Mouse (Mus musculus) ovary, postnatal 14 days (tissue): ENCODE data around the gene Klk1b1.
"Not testable (repeated sequence)": the region's sequence is repeated elsewhere in the genome, so short reads cannot be mapped to it uniquely, and the experiment has no call there.

Experiments used
- DNase-seq: peaks from one replicate; pipeline ENCODE4 v3.0.0; 2022; ENCODE audit warnings: low spot score

The Klk1b1 gene

DNA sequence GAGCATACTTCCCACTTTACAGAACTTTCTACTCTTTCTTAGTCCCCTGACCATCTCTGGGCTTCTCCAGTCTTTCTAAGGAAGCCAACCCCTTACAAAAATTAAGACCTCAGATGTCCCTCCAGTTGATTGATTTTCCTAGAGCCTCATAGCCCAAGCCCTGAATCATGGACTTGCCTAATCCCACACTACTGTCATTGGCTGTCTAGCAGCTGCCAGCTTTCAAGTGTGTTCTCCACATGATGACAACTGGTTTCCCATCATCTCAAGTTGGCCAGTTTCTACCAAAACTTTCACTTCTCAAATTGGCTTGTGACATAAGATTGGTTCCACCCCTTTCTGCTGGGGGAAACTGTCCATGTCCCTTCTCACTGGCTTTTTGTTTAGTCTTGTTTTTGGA lies 38.3 kb downstream of the Klk1b1 start:
- no peak for DNase-seq

DNA sequence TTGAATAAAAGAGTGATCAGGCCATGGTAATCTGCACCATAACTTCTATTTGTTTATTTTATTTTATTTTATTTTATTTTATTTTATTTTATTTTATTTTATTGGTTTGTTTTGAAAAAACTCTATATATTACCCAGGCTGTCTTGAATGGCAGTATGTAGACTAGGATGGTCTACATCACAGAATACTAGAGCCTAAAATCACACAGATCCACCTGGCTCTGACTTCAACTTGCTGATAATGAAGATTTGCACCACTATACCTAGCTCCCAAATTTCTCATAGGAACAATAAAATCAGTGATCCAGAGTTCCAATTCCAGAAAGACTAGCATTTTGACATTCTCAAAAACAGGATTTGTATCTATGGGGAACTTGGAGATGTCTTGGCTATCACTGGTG lies 45.3 kb downstream of the Klk1b1 start, which contains the start of gene Klk1b26:
TSS of gene Klk1b26 (plus strand) at position 301 of the 400 bp plus-strand sequence.
- not testable (repeated sequence) for DNase-seq

DNA sequence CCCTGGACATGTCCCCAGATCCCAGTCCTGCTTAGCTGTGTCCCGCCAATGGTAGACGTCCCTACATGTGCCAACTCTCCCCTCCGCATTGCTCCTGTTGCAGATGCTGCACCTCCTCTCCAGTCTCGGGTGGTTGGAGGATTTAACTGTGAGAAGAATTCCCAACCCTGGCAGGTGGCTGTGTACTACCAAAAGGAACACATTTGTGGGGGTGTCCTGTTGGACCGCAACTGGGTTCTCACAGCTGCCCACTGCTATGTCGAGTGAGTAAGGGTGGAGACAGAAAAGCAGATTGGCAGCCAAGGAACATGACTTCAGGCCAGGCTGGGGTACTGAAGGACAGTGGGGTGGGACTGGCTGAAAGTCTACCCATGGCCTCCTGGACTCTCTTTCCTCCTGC lies 48.1 kb downstream of the Klk1b1 start:
- DNase-seq = not testable (repeated sequence)

DNA sequence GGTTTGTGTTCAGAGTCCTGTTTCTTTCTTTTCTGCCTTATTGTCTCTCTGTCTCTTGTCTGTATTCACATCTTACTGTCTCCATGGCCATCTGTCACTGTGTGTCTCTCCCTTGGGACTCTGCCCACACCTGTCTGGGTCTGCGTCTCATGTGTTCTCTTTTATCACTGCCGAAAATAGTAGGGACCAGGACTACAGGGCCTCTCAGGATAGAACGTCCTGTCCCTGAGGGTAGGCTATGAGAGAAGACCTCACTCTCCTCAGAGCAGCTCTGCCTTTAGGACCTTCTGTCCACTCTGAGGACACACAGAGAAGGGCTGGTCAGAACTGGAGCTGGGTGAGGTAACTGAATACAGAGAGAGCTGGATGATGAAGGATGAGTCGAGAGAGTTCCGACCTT lies 48.5 kb downstream of the Klk1b1 start:
- DNase-seq = no peak
